Mouse (Mus musculus) lung, postnatal 10 days (tissue): Measurements from ENCODE around the gene Slc16a5.
"Not testable (repeated sequence)": the region's sequence is repeated elsewhere in the genome, so short reads cannot be mapped to it uniquely, and the experiment has no call there.

Experiments
- DNase-seq: peaks from one replicate; pipeline ENCODE4 v3.0.0; 2021

Slc16a5 gene

GRCm38 (mm10) chr11:115448075-115448474 is 14.2 kb upstream of the Slc16a5 start:
- DNase-seq, result no peak

GRCm38 (mm10) chr11:115448998-115449397 is 13.3 kb upstream of the Slc16a5 start:
- no peak for DNase-seq

GRCm38 (mm10) chr11:115450176-115450575 is 12.1 kb upstream of the Slc16a5 start:
- no peak for DNase-seq

GRCm38 (mm10) chr11:115451781-115452241 is 10.5 kb upstream of the Slc16a5 start:
- no peak for DNase-seq

GRCm38 (mm10) chr11:115452281-115452860 is 9.9 kb upstream of the Slc16a5 start:
- DNase-seq, result no peak

- no peak for DNase-seq
Observed at GRCm38 (mm10) chr11:115453306-115453705, 9.0 kb upstream of the Slc16a5 start.

- not testable (repeated sequence) for DNase-seq
Observed at GRCm38 (mm10) chr11:115454822-115455221, 7.5 kb upstream of the Slc16a5 start.

- no peak for DNase-seq
Observed at GRCm38 (mm10) chr11:115455619-115456018, 6.7 kb upstream of the Slc16a5 start.

GRCm38 (mm10) chr11:115456182-115456581 is 6.1 kb upstream of the Slc16a5 start:
- no peak for DNase-seq

GRCm38 (mm10) chr11:115457405-115457804 is 4.9 kb upstream of the Slc16a5 start:
- DNase-seq, result peak; percentile 32

- DNase-seq, result no peak
Observed at GRCm38 (mm10) chr11:115460976-115461375, 1.3 kb upstream of the Slc16a5 start.

- DNase-seq, result no peak
Observed at GRCm38 (mm10) chr11:115461846-115462242, 430 bp upstream of the Slc16a5 start.

GRCm38 (mm10) chr11:115463397-115463796 is 1.1 kb downstream of the Slc16a5 start:
- no peak for DNase-seq

- no peak for DNase-seq
Observed at GRCm38 (mm10) chr11:115464851-115465250, 2.6 kb downstream of the Slc16a5 start.

GRCm38 (mm10) chr11:115467217-115467618 is 4.9 kb downstream of the Slc16a5 start:
- DNase-seq, result no peak

GRCm38 (mm10) chr11:115472183-115472582 is 9.9 kb downstream of the Slc16a5 start:
- no peak for DNase-seq

- DNase-seq, result peak; percentile 96
Observed at GRCm38 (mm10) chr11:115473626-115474275, 11.5 kb downstream of the Slc16a5 start.

- peak; percentile 98 for DNase-seq
Observed at GRCm38 (mm10) chr11:115475025-115475757, 12.9 kb downstream of the Slc16a5 start, which contains the start of gene Armc7. Gene Armc7 (plus strand): TSS chr11:115475667.

GRCm38 (mm10) chr11:115475758-115476237 is 13.5 kb downstream of the Slc16a5 start:
- DNase-seq, result peak; percentile 21

- not testable (repeated sequence) for DNase-seq
Observed at GRCm38 (mm10) chr11:115476630-115477029, 14.4 kb downstream of the Slc16a5 start.

GRCm38 (mm10) chr11:115477388-115477787 is 15.1 kb downstream of the Slc16a5 start:
- DNase-seq, result not testable (repeated sequence)

- DNase-seq, result no peak
Observed at GRCm38 (mm10) chr11:115478296-115478938, 16.1 kb downstream of the Slc16a5 start.
